Mouse (Mus musculus): ENCODE measurements at regions not wholly inside any gene's neighbourhood (a gene's known extent, or its start where the extent isn't known, plus 50 kb on each side); places are given as distances from the start of the nearest gene placed in this dataset.

GRCm38 (mm10) chr14:24081911-24082558, 67.7 kb upstream of the Kcnma1 start:
- peak; percentile 80 to 84 for DNase-seq

- DNase-seq: peak; percentile 51 to 64
Observed at GRCm38 (mm10) chr14:24068693-24069092, 54.4 kb upstream of the Kcnma1 start.

GRCm38 (mm10) chr14:24067657-24068056, 53.4 kb upstream of the Kcnma1 start:
- DNase-seq: peak; percentile 80 to 81

GRCm38 (mm10) chr14:24065231-24065767, 51.0 kb upstream of the Kcnma1 start:
- DNase-seq: no peak
